Mouse (Mus musculus) NIH3T3 (cell line): ENCODE measurements around the gene Cdh23.
"Not testable (repeated sequence)": the region's sequence is repeated elsewhere in the genome, so short reads cannot be mapped to it uniquely, and the experiment has no call there.

Experiments used
- DNase-seq: peaks from one replicate; pipeline ENCODE4 v3.0.0-alpha.2; 2012; ENCODE audit warnings: low read depth

Cdh23 gene

GRCm38 (mm10) chr10:60696390-60696789 lies at the start of gene Cdh23:
Gene Cdh23, minus strand, starts transcription at chr10:60696490.
- no peak for DNase-seq

- no peak for DNase-seq
Measured at GRCm38 (mm10) chr10:60744543-60745290, 48.4 kb upstream of the Cdh23 start.

DNA sequence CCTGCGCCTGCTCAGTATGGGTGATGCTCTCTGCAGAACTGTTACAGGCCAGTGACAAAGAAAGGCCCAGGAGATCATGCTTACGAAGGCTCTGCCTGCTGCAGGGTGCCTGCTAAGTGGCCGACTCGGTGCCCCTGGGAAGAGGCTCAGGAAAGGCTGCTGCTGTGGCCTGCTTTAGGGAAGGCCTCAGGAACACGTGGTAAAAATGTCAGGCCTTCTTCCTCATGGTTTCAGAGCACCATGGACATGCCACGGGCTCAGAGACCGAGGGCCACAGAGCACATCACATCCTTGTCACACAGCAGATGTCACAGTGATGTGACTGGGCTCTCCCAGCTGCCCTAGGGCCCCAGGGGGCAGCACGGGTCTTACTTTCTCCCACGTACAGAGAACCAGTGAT lies 47.4 kb upstream of the Cdh23 start:
- no peak for DNase-seq

- DNase-seq: no peak
Measured at GRCm38 (mm10) chr10:60742942-60743341, 46.7 kb upstream of the Cdh23 start.

- not testable (repeated sequence) for DNase-seq
Measured at GRCm38 (mm10) chr10:60742296-60742695, 46.0 kb upstream of the Cdh23 start.

DNA sequence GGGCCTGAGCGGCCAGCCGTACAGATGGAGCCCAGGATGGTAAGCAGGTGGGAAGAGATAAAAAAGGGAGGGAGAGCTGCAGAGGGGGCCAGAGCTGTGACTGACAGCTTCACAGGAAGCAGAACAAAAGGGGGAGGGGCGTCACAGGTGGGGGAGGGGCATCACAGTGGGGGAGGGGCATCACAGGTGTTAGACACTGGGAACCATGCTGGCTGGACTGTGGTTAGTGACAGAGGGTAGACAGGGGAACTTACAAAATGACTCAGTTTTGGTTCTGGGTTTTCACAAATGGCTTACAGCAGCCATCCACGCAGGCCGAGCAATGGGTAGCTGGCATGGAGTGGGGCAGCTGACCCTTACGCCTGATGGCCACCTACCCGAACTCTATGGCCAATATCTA lies 45.1 kb upstream of the Cdh23 start:
- no peak for DNase-seq

GRCm38 (mm10) chr10:60739619-60740363 lies 43.5 kb upstream of the Cdh23 start:
- no peak for DNase-seq

- no peak for DNase-seq
Measured at GRCm38 (mm10) chr10:60737886-60738640, 41.8 kb upstream of the Cdh23 start.

DNA sequence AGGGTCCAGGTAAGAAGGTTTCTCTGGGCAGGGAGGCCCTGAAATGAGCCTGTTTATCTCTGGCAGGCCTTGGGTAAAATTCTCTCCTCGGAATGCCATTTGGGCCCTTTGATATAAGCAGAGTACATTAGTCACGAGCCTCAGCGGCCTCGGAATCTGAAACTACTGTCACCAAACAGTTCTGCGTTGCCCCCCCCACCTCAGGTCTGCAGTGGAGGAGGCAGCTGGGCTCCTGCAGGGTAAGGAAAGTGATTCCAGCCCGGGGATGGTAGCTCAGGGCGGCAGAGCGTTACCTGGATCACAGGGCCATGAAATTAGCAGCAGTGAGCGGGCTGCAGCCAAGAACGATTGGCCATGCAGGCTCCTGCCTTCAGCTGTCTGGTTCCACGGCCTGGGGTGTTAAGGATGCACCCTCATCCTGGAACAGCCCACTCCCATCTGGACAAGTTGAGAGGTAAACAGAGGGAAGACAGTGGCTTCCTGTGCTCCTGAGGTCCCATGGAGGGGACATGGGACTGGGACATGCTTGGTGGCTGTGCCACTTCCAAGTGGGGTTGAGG lies 41.0 kb upstream of the Cdh23 start:
- no peak for DNase-seq

GRCm38 (mm10) chr10:60735737-60736136 lies 39.4 kb upstream of the Cdh23 start:
- no peak for DNase-seq

GRCm38 (mm10) chr10:60733471-60733870 lies 37.2 kb upstream of the Cdh23 start:
- DNase-seq: no peak

- no peak for DNase-seq
Measured at GRCm38 (mm10) chr10:60732397-60732861, 36.1 kb upstream of the Cdh23 start.

- DNase-seq: no peak
Measured at GRCm38 (mm10) chr10:60731742-60732141, 35.5 kb upstream of the Cdh23 start.

DNA sequence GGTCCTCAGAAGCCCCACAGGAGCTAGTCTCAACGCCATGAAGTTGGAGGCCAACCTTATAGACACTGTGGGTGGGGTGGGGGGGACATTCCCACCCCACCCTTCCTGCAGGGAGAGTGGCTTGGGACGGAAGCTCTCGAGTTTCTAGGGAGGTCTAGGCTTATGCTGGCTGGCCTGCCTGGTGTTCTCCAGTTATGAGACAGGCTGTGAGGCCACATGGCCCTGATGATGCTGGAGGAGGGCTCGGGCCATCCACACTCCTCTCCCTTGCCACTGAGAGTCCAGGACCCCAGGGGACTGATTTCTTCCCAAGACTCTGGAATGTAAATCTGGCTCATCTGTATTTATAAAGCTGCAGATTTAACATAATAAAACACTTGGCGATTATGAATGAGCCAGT lies 31.0 kb upstream of the Cdh23 start:
- no peak for DNase-seq

DNA sequence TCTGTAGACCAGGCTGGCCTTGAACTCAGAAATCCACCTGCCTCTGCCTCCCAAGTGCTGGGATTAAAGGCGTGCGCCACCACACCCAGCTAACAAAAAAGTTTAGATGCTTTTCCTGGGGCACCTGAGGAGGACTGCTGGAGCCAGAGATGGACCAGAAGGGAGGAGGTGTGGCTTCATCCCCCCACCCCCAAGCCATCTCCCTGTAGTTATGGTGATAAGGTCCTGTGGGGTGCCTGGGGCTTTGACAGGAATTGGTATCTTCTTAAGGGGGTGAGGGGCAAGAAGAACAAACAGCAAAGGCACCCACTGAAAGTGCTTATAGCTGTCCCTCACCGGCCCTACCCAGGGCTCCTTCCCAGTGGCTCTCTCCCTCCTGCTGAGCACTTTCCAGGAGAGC lies 30.6 kb upstream of the Cdh23 start:
- no peak for DNase-seq

DNA sequence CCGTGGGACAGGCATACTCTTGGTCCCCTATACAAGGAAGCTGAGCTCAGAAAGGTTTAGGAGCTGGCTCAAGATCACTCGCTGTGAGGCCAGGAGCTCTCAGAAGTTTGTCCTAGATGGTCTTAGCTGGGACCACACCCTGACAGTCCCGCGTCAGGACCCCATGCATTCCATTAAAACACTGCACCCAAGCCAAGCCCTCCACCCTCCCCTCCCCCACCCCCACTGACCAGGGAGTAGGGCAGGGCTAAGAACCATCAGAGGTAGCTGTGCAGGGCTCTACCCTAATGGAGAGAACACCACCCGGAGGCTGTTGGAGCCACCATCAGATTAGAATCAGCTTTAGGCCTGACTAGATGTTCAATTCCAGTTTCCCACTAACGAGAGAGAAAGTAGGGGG lies 28.2 kb upstream of the Cdh23 start:
- DNase-seq: no peak

GRCm38 (mm10) chr10:60723345-60723744 lies 27.1 kb upstream of the Cdh23 start:
- DNase-seq: no peak

GRCm38 (mm10) chr10:60721640-60722039 lies 25.4 kb upstream of the Cdh23 start:
- no peak for DNase-seq

DNA sequence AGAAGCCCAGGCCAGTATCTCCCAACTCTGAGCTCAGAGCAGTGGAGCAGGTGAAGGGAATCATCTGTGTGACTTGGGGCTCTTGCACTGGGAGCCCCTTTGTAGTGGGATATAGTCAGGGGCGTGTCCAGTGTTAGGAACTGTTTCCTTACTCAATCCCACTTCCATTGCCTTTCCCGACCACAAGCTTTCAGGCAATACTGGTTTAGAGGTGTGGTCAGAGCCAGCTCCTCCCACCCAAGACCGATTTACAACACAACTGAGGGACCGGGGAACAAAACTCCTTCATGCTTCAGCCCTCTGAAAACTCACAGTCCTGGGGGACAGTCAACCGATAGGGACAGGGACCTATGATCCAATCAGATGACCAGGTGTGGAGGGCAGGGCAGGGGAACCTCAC lies 24.2 kb upstream of the Cdh23 start:
- DNase-seq: no peak

GRCm38 (mm10) chr10:60718491-60718890 lies 22.2 kb upstream of the Cdh23 start:
- no peak for DNase-seq

GRCm38 (mm10) chr10:60716449-60716848 lies 20.2 kb upstream of the Cdh23 start:
- no peak for DNase-seq

DNA sequence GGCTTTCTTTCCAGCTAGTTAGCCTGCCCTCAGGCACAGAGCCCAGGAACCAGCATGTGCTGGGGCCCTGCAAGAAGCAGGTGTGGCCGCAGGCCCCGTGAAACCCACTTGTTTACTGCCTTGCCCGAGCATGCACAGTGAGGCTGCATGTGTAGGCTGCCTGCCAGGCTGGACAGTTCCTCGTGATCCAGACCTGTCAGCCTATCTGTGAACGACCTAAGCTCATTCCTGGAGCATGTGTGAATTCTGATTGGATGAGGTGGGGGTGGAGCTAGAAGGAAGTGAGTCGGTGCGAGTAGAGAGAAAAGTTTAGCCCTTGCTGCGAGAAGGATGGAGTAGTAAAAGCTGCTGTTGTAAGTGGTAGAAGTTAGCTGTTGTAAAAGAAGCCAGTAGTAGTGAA lies 16.0 kb upstream of the Cdh23 start:
- not testable (repeated sequence) for DNase-seq
